Mouse (Mus musculus) MEL (cell line): ENCODE measurements around the gene Sohlh2. TPM values are rescaled to one million over a fixed set of nuclear protein-coding genes. Genes with fewer than 3 reads are reported as not detected.

Source experiments
- DNase-seq: peaks from one replicate; pipeline ENCODE4 v3.0.0; 2011; ENCODE audit warnings: low read depth, low spot score
- H3K27ac ChIP-seq: 2 replicates; pipeline ENCODE4 v1.5.1; 2012; ENCODE audit warnings: low read depth, mild to moderate bottlenecking, control low read depth, low read length, moderate library complexity; ENCODE audit not compliant: control insufficient read depth
- H3K27me3 ChIP-seq, 2 experiments: fragments of 150-350 bp in 1 of 2; sonication (generic) in 1 of 2; 2 replicates each; pipeline ENCODE4 v1.6.1; 2012; ENCODE audit warnings: low read length in 2 of 2, mild to moderate bottlenecking in 2 of 2, improper control_type of control experiment in 1 of 2, moderate library complexity in 1 of 2; ENCODE audit not compliant: insufficient read depth in 2 of 2, control insufficient read depth in 1 of 2
- H3K36me3 ChIP-seq, 2 experiments: 2 replicates each; pipeline ENCODE4 v1.6.1; 2012 to 2014; ENCODE audit warnings: low read length in 2 of 2, improper control_type of control experiment in 1 of 2, inconsistent platforms in 1 of 2, mild to moderate bottlenecking in 1 of 2; ENCODE audit not compliant: insufficient read depth in 2 of 2, control insufficient read depth in 1 of 2
- H3K4me1 ChIP-seq, 2 experiments: fragments of 150-350 bp in 1 of 2; sonication (generic) in 1 of 2; 2 replicates each; pipeline ENCODE4 v1.6.1; 2012; ENCODE audit warnings: low read length in 2 of 2, improper control_type of control experiment in 1 of 2, mild to moderate bottlenecking in 1 of 2; ENCODE audit not compliant: insufficient read depth in 2 of 2, control insufficient read depth in 1 of 2
- H3K4me3 ChIP-seq, 2 experiments: fragments of 150-350 bp in 1 of 2; sonication (generic) in 1 of 2; 2 replicates each; pipeline ENCODE4 v1.5.1; 2012; ENCODE audit warnings: low read depth in 2 of 2, low read length in 2 of 2, mild to moderate bottlenecking in 2 of 2, moderate library complexity in 2 of 2, control low read depth in 1 of 2, improper control_type of control experiment in 1 of 2; ENCODE audit not compliant: control insufficient read depth in 1 of 2, insufficient read depth in 1 of 2
- H3K79me2 ChIP-seq: 2 replicates; pipeline ENCODE4 v1.6.1; 2012; ENCODE audit warnings: mild to moderate bottlenecking, low read length, moderate library complexity; ENCODE audit not compliant: control insufficient read depth, poor library complexity, insufficient read depth
- H3K9ac ChIP-seq: 2 replicates; pipeline ENCODE4 v1.6.1; 2012; ENCODE audit warnings: low read depth, mild to moderate bottlenecking, control low read depth, low read length, moderate library complexity; ENCODE audit not compliant: control insufficient read depth, poor library complexity, severe bottlenecking
- H3K9me3 ChIP-seq: fragments of 150-350 bp; sonication (generic); replicated peaks from 2 replicates; pipeline ENCODE4 v1.6.1; 2012; ENCODE audit warnings: mild to moderate bottlenecking, low read length, improper control_type of control experiment, moderate library complexity; ENCODE audit not compliant: insufficient read depth
- BHLHE40 ChIP-seq: IDR thresholded peaks from 2 replicates; pipeline ENCODE4 v1.6.1; 2012; ENCODE audit warnings: low read depth, mild to moderate bottlenecking, inconsistent platforms, low read length, improper control_type of control experiment, borderline replicate concordance
- CHD1 ChIP-seq: IDR thresholded peaks from 2 replicates; pipeline ENCODE4 v1.6.1; 2012; ENCODE audit warnings: low read depth, mild to moderate bottlenecking, inconsistent platforms, low read length, improper control_type of control experiment
- ELF1 ChIP-seq: IDR thresholded peaks from 2 replicates; pipeline ENCODE4 v1.6.1; 2014; ENCODE audit warnings: low read depth, mild to moderate bottlenecking, inconsistent platforms, low read length, improper control_type of control experiment, moderate library complexity
- KAT2A ChIP-seq: conservative IDR thresholded peaks from 2 replicates; pipeline ENCODE4 v1.6.1; 2012; ENCODE audit warnings: low read depth, low read length, improper control_type of control experiment, inconsistent platforms
- MAFK ChIP-seq: IDR thresholded peaks from 2 replicates; pipeline ENCODE4 v1.6.1; 2011; ENCODE audit warnings: low read depth, mild to moderate bottlenecking, low read length, improper control_type of control experiment, borderline replicate concordance
- MAX ChIP-seq: IDR thresholded peaks from 2 replicates; pipeline ENCODE4 v1.6.1; 2011; ENCODE audit warnings: low read length, improper control_type of control experiment
- MAZ ChIP-seq: IDR thresholded peaks from 2 replicates; pipeline ENCODE4 v1.6.1; 2012; ENCODE audit warnings: low read depth, mild to moderate bottlenecking, inconsistent platforms, low read length, improper control_type of control experiment
- MXI1 ChIP-seq: IDR thresholded peaks from 2 replicates; pipeline ENCODE4 v1.6.1; 2011; ENCODE audit warnings: mild to moderate bottlenecking, low read depth, low read length, improper control_type of control experiment
- NRF1 ChIP-seq: IDR thresholded peaks from 2 replicates; pipeline ENCODE4 v1.6.1; 2014; ENCODE audit warnings: low read depth, mild to moderate bottlenecking, inconsistent platforms, low read length, improper control_type of control experiment, moderate library complexity; ENCODE audit not compliant: poor library complexity, insufficient read depth, severe bottlenecking
- POLR2AphosphoS5 ChIP-seq: IDR thresholded peaks from 2 replicates; pipeline ENCODE4 v1.6.1; 2012; ENCODE audit warnings: low read depth, borderline replicate concordance, mild to moderate bottlenecking, inconsistent platforms, low read length, moderate library complexity, mixed read lengths
- RCOR1 ChIP-seq: IDR thresholded peaks from 2 replicates; pipeline ENCODE4 v1.6.1; 2012; ENCODE audit warnings: low read depth, mild to moderate bottlenecking, inconsistent platforms, low read length, improper control_type of control experiment
- SIN3A ChIP-seq: IDR thresholded peaks from 2 replicates; pipeline ENCODE4 v1.6.1; 2012; ENCODE audit warnings: low read length, improper control_type of control experiment, inconsistent platforms
- SMC3 ChIP-seq: IDR thresholded peaks from 2 replicates; pipeline ENCODE4 v1.6.1; 2011; ENCODE audit warnings: low read depth, low read length, improper control_type of control experiment
- TCF12 ChIP-seq: IDR thresholded peaks from 2 replicates; pipeline ENCODE4 v1.6.1; 2014; ENCODE audit warnings: low read depth, mild to moderate bottlenecking, inconsistent platforms, low read length, improper control_type of control experiment, moderate library complexity
- UBTF ChIP-seq: IDR thresholded peaks from 2 replicates; pipeline ENCODE4 v1.6.1; 2012; ENCODE audit warnings: low read depth, mild to moderate bottlenecking, inconsistent platforms, low read length, improper control_type of control experiment, moderate library complexity, borderline replicate concordance; ENCODE audit not compliant: insufficient read depth
- USF1 ChIP-seq: IDR thresholded peaks from 2 replicates; pipeline ENCODE4 v1.6.1; 2014; ENCODE audit warnings: low read depth, mild to moderate bottlenecking, inconsistent platforms, low read length, improper control_type of control experiment, moderate library complexity
- USF2 ChIP-seq, 2 experiments: IDR thresholded peaks; 2 replicates each; pipeline ENCODE4 v1.6.1; 2011 to 2012; ENCODE audit warnings: improper control_type of control experiment in 2 of 2, low read length in 2 of 2, borderline replicate concordance in 1 of 2, inconsistent platforms in 1 of 2, low read depth in 1 of 2, mild to moderate bottlenecking in 1 of 2; ENCODE audit not compliant: insufficient read depth in 1 of 2
- ZKSCAN1 ChIP-seq: IDR thresholded peaks from 2 replicates; pipeline ENCODE4 v1.6.1; 2012; ENCODE audit warnings: low read depth, mild to moderate bottlenecking, inconsistent platforms, low read length, improper control_type of control experiment, moderate library complexity
- ZMIZ1 ChIP-seq: IDR thresholded peaks from 2 replicates; pipeline ENCODE4 v1.6.1; 2012; ENCODE audit warnings: low read depth, mild to moderate bottlenecking, inconsistent platforms, low read length, improper control_type of control experiment, moderate library complexity
- polyA plus RNA-seq, 2 experiments: library from polyadenylated mRNA; stranded (reverse) in 1 of 2; unstranded in 1 of 2; fragments of >175 nt in 1 of 2; fragments of >200 nt in 1 of 2; gene quantifications; 2 replicates each; pipeline versions ENCODE4 v1.2.1 to v1.2.4; 2012; ENCODE audit warnings: low replicate concordance in 2 of 2, low read depth in 1 of 2; ENCODE audit not compliant: insufficient read length in 2 of 2, insufficient read depth in 1 of 2, missing spikeins in 1 of 2
- total RNA-seq: library from RNA; depleted of rRNA; stranded (reverse); fragments of 300-350 nt; gene quantifications from 2 replicates; pipeline ENCODE4 v1.2.3, GENCODE M21; 2012

Gene Sohlh2
- total and polyA plus RNA-seq, 3 experiments = not detected

- no peaks in the 10 kb centered on the region for H3K9me3 ChIP-seq
- H3K9ac ChIP-seq = no peak overlapping the region
- no peak for DNase-seq
- no peaks in the 10 kb centered on the region for H3K36me3 ChIP-seq
- H3K27me3 ChIP-seq = no peaks in the 10 kb centered on the region
- no peak overlapping the region for H3K4me3 ChIP-seq
- H3K4me1 ChIP-seq = no peaks in the 10 kb centered on the region
- H3K27ac ChIP-seq = no peak overlapping the region
- TF ChIP-seq UBTF = no peak
- no peak for TF ChIP-seq MAZ
- no peak for TF ChIP-seq KAT2A
- no peak for TF ChIP-seq NRF1
- TF ChIP-seq TCF12 = no peak
- TF ChIP-seq MXI1 = no peak
- no peak for TF ChIP-seq MAX
- no peak for TF ChIP-seq ZKSCAN1
- TF ChIP-seq BHLHE40 = no peak
- TF ChIP-seq USF2 (IDR thresholded peaks at IDR 0.05; ENCODE audit: borderline replicate concordance in 1 of 2, insufficient read depth in 1 of 2, low read depth in 1 of 2, low read length in 2 of 2) = no peak
- TF ChIP-seq SMC3 = no peak
- TF ChIP-seq ZMIZ1 = no peak
- no peak for TF ChIP-seq ELF1
- no peak for TF ChIP-seq SIN3A
- no peaks in the 10 kb centered on the region for H3K79me2 ChIP-seq
These were observed 9.8 kb downstream of the Sohlh2 start for GRCm38 (mm10) chr3:55191668-55192067.

GRCm38 (mm10) chr3:55193351-55193750 is 11.5 kb downstream of the Sohlh2 start:
- Histone ChIP-seq H3K27me3 (no peaks in the 10 kb centered on the region), H3K79me2 (no peaks in the 10 kb centered on the region), H3K9me3 (no peaks in the 10 kb centered on the region), H3K4me3 (no peak overlapping the region), H3K9ac (no peak overlapping the region), H3K27ac (no peak overlapping the region), H3K4me1 (no peaks in the 10 kb centered on the region), H3K36me3 (no peaks in the 10 kb centered on the region)
- TF ChIP-seq SMC3 = no peak
- TF ChIP-seq ZKSCAN1 = no peak
- no peak for TF ChIP-seq NRF1
- TF ChIP-seq MAFK = no peak
- TF ChIP-seq RCOR1 = no peak
- TF ChIP-seq USF1 = no peak
- no peak for TF ChIP-seq UBTF
- TF ChIP-seq CHD1 = no peak
- no peak for TF ChIP-seq POLR2AphosphoS5
- no peak for DNase-seq
